Mouse (Mus musculus): ENCODE results near the gene Gm20538.

Gene Gm20538

DNA sequence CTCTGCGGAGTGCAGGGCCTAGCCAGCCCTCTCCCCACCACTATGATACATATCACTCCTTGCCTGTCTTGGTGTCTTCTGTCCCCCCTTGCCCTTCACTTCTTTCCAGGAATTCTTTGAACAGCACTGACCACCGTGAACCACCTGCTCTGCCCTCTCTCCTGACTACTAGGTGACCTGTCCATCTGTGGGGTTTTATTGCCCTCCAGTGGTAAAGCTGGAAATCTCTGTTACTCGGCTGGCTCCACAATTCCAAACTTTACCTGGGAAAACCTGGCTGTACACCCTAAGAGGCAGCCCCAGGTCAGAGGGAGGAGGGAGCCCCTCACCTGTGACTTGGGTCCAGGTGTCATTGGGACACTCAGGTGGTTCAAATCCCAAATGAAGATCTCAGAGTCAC lies 17.3 kb downstream of the Gm20538 start:
- no peak for DNase-seq (ENCODE audit: low read depth, low spot score)

DNA sequence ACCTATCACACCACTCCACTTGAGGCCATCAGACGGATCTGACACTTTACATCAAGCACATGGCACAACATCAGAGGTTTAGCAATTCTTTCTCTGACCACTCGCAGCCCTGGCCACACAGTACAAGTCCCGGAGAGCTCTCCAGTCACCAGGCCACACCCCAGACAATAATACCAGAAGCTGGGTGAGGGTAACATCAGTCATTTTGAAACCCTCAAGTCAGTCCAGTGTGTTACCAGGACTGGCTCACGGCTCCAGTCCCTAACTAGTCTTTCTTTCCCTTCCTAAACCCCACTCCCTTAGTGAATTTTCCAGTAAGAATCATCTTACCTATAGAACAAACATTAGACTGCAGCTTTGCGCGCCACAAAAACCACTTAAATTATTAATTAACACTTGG lies 22.6 kb downstream of the Gm20538 start:
- no peak for DNase-seq (ENCODE audit: low read depth, low spot score)

DNA sequence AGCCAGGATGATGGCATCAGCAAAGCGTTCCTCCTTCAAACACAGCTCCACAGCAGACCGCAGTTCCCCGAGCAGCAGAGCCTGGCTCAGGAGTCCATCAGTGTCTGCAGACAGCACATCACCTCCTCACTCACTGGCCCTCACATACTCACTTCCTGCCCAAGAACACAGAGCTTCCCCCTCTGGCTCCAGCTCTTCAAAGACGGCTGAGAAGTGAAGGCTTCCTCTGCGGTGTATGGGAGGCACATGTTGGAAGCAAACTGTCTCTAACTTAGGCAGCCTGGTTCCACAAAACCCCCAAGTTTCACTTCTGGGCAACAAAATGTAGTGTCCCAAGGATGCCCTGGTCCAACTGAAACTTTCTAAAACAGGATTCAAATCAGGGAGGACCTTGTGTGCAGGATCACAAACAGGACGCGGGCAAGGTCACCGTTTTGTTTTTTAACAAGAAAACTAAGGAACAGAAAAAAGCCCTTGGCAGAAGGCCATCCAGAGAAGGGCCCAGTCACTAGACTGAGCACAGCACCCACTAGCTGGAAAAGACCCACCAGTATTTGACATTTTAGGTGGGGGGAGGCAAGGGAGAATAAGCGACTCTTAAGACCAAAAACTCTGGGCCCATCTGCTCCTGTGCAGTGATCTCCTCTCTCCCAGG lies 27.0 kb downstream of the Gm20538 start:
- no peak for DNase-seq (ENCODE audit: low read depth, low spot score)

DNA sequence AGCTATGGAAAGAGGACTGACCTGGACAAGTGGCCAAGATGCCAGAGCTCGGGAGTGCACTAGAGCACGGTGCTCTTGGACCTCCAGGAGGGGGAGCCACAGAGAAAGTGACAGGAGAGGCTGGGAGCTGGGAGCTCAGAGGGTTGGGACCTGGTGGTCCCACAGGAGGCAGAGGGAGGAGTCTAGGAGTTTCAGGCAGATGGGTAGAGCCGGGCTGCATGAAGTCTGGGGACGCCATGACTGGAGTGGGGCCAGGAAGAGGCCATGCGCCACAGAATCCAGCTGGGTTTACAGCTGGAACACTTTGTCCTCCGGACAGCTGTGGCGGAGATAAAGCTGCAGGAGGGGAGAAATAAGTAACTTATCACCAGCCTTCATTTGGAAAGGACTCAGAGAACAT lies 33.5 kb downstream of the Gm20538 start:
- peak; percentile 33 for DNase-seq (ENCODE audit: low read depth, low spot score)

DNA sequence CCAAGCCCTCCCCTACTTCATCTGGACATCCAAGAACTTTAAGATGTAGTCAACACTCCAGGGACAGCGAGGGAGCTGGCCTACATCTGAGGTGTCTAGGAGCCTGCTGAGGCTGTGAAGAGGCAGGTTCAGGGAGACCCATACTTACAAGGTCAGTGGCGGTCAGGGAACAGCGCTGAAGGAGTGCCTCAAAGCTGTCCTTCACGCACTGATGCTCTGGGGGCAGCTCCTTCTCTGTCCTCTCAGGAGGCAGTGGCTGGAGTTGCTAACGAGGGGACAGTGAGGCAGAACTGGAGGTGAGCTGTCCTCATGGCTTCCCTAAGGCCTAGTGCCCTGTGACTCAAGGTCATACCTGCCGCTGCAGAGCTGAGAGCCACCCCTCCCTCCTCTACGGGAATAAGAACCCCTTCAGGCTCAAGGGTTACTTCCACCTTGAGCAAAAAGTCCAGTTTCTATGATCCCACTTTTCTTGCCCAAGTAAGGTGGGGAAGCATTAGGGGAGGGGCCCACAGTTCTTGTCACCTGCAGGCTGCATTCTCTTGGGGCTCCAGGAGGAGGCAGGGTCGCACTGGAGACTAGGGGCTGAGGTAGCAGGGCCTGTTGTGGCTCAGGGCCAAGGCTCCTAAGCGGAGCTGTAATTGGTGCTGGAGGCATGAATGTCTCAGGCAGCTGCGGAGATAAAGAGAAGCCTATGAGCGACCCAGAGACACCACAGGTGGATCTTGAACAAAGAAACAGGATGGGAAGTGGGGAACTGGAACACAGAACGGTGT lies 34.4 kb downstream of the Gm20538 start:
- DNase-seq (ENCODE audit: low read depth, low spot score) = no peak

DNA sequence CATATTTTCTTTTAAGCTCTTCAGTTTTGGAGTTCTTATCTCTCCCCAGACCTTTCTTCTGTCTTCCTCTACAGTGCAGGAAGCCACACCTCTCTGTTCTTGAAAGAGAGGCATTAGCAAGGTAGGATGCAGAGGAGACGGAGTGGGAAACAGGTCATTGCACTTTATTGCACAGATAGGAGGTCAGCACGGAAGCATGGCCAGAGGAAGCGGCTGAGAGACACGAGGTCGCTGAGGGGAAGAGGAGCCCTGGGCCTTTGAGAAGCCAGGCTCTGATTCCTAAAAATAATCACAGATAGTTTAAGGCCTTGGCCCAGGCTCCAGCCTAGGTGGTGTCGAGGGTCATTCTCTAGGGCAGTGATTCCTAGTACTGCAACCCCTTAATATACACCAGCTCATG lies 36.9 kb downstream of the Gm20538 start:
- no peak for DNase-seq (ENCODE audit: low read depth, low spot score)

DNA sequence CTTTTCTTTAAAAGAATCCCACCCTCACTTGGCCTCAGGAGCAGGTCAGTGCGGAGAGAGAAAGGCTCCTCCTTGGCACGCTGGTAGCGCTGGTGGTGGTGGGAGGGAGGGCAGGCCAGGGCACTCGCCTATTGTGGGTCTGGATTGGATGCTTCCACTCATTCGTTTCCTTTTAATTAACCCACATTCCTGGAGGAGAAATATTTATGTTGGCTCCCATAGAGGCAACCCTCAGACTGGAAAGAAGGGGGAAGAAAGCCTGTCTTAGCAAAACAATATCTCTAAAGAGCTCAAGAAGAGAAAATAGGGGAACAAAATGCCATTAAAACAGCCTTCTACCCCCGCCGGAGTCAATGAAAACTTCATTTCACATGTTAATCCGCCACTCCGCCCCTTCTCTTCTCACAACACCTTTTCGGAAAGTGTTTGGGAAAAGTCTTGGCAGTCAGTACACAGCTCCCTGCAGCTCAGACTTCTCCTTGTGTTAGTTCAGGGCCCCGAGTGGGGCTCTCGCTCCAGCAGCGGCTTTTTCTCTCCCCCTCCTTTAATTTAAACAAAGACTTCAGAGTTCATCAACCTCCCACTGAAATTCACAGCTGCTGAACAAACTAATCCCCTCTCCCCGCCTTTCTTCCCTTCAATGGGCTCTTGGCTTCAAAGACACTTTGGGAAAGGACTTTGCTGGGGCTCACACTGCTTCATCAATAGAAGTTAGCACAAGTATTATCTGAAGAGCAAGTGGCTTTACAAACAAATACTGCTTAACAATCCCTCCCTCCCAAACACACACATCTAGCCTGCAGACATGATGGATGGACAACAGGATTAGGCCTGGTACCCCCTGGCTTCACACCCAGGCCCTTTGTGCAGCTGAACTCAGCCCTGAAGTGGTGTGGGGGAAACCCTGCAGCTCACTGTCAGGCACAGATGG lies 37.8 kb downstream of the Gm20538 start:
- no peak for DNase-seq (ENCODE audit: low read depth, low spot score)

DNA sequence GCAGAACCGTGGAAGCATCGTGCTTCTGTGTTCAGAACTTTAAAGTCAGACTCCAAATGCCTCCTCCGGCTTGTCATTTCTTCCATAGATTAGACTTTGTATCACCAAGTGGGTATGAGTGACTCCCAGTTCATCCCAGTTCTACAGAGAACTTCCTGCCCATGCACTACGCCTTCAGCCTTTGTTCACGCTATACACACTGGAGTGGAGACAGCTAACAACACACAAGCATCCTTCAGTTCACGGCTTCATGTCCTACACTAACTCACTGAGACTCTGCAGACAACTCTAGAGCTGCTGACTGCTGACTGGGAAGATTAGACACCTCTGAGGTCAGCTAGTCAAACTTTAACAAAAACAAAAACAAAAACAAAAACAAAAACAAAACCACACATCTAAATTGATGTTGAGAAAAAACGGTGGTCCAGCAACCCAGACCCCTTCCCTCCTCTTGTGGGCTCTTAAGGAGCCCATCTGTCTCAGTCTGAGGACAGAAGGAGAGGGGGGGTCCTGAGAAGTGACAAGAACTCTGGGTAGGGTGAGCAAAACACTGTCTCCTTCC lies 38.6 kb downstream of the Gm20538 start:
- DNase-seq (ENCODE audit: low read depth, low spot score) = no peak

DNA sequence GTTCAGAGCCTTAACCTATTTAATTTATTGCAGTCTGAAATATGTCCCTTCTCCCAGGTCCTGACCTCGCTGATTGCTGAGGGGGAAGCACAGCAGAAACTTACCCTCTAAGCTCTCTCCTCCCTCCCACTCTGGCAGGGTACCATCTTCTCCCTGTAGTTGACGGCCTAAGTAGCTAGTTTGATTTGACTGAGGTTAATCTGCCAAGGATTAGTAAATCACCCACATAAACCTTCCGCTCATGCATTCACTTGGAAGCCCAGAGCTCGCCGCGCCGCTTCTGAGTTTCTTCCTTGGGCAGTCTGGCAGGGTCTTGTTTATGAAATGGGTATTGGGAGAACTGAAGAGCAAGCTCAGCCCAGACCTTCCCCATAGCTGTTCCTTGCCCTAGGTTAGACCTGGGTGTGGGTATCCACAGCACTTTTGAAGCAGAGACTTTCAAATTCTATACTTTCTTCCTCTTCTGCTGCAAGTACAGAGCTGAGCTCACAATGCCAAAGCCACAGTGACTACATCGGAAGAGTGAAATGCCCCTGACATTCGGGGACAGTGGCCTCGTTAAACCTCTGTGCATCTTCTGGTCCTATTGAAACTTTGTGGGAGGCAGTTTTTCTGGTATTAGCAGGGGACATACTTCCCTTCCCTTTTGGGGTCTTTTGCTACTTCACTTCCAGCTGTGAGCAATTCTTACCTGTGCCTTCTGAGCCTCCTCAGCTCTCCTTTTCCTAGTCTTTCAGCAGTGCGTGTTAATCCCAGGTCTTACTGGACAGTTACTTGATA lies 39.4 kb downstream of the Gm20538 start:
- no peak for DNase-seq (ENCODE audit: low read depth, low spot score)

DNA sequence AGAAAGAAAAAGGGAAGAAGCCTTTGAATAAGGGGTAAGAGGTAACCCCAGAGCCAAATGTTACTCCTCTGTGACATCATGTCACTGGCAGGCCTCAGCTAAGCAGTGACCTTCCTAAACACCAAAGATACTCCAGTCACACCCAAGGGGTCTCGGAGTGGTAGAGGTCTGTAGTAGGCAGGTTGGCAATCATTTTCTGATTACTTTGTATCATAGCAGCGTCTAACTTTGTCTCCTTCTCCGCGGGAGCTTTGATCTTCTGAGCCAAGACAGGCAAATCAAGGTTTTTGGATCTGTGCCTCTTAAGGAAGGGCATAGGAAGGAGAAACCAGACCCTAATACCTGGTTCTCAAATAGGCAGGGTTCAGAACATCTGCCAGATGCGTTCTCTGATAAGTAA lies 40.0 kb downstream of the Gm20538 start:
- no peak for DNase-seq (ENCODE audit: low read depth, low spot score)

DNA sequence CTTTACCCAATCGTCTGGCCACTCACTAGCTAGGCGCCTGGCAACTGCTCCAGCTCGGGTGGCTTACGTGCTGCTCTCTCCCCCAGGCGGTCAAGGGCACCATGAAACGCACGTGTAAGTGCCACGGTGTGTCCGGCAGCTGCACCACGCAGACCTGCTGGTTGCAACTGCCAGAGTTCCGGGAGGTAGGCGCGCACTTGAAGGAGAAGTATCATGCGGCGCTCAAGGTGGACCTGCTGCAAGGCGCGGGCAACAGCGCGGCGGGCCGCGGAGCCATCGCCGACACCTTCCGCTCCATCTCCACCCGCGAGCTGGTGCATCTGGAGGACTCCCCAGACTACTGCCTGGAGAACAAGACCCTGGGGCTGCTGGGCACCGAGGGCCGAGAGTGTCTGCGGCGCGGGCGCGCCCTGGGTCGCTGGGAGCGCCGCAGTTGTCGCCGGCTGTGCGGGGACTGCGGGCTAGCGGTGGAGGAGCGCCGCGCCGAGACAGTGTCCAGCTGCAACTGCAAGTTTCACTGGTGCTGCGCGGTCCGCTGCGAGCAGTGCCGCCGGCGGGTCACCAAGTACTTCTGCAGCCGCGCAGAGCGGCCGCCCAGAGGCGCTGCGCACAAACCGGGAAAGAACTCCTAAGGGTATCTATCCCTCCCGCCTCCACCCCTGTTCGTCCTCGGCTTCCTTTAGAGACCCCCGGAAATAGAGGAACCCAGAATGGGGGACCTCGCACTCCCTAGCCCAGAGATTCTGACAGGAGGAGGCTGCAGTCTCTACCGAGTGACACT lies 41.0 kb downstream of the Gm20538 start:
- no peak for DNase-seq (ENCODE audit: low read depth, low spot score)

DNA sequence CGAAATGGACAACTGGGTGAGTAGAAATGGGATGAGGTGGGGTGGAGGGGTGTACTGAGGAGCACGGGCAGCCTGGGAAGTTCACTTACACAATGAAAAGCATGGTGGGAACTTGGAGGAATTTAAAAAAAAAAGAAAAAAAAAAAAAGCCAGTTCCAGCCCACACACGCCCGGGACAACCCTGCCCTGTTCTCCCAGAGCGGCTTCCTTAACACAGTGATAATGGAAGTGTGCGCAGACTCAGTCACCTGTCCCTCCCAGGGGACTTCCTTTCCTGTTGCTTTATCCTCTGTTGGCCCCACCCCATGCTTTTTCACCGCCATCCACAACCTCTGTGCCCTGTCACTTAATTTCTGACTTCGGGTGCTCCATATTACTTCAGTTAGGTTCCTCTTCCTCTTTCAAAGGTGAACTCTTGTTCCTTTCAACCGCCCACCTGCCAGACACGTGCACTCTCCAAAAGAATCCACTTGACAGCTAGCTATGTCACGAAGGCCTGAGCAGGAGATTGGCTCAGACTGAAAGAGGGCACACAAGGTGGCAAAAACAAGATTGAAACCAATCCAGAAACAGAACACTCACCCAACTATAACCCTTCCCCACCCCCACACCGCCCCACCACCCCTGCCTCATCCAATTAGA lies 42.0 kb downstream of the Gm20538 start:
- no peak for DNase-seq (ENCODE audit: low read depth, low spot score)

DNA sequence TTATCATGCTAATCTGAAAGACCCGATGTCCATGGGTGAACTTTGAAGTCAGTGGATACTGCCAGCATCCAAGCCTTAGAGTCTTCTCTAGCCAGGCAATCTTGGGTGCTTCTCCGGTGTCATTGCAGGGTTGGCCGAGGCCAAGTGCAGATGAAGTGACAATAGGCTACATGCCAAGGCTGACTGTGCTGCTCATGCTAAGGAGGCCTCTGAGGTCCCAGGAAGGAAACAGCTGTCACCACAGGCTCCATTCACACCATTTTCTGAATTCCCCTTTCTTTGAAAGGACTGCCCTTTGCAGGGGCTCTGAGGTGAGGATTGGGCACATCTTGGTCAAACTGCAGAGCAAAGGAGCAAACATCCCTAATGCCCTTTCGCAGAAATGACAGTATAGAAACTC lies 49.9 kb downstream of the Gm20538 start:
- peak; percentile 77 for DNase-seq (ENCODE audit: low read depth, low spot score)

DNA sequence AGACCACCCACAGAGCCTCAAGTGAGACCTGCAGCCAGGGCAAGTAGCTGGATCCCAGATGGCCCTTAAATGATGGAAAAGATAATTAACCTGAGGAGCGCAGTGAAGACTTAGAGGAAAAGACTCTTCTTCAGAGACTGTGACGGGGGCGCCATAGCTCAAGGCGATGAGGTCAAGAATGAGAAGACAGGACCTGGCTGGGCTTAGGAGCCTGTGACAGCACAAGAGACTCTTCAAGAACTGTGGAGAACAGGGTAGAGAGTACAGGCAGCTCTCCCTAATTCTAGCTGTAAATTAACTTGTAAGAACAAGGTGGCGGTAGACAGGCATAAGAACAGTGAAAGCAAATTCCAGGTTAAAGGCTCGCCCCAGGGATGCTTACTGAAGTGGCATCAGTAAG lies 50.7 kb downstream of the Gm20538 start:
- DNase-seq (ENCODE audit: low read depth, low spot score) = no peak

DNA sequence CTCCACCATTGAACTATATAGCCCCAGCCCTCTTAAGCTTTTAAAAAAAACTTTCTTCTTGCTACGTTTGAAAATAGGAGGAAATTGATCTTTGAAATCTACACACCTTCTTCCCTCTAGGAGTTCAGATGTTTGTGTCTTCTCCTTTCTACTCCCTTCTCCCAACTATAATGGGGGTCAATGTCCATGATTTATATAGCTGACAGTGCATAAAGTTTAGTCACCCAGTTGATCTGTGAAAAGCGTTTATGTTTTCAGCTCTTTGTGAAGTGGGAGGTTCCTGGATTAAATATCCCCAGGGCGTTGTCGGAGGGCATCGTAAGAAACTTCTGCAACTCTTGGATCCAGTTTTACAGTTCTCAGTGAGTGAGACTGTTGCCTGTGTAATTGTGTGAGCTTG lies 52.4 kb downstream of the Gm20538 start:
- no peak for DNase-seq (ENCODE audit: low read depth, low spot score)

DNA sequence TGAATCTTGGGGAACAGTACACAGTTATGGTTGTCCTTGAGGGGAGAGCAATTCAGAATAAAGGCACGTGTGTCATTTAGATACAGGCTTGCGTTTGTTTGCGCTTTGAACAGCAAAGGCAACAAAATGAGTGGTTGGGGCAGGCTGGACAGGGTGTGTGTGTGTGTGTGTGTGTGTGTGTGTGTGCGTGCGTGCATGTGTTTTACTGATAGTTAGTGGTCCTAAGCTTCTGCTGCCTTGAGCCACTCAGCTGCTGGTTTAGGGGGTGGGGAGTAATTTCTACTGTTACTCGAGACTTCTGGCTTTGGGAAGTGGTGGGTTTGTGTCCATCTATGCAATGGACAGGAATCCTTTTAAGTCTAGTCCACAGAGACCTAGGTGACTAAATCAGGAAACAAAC lies 53.7 kb downstream of the Gm20538 start:
- no peak for DNase-seq (ENCODE audit: low read depth, low spot score)

DNA sequence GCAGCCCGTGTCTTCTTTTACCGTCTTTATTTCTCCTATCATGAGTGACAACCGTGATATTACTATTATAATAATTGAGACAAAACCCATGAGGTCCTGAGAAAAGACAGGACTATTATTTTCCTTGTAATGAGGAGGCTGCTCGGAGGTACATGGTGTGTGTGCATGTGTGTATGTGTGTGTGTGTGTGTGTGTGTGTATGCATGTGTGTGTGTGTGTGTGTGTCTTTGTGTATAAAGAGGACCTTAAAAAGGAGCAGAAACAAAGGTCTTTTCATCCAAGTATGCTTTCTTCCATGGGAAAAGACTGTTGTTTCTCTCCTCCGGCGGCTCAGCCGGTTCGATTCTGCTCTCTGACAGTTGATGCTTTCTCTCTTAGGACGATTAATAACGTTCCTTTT lies 55.7 kb downstream of the Gm20538 start:
- DNase-seq (ENCODE audit: low read depth, low spot score) = no peak

DNA sequence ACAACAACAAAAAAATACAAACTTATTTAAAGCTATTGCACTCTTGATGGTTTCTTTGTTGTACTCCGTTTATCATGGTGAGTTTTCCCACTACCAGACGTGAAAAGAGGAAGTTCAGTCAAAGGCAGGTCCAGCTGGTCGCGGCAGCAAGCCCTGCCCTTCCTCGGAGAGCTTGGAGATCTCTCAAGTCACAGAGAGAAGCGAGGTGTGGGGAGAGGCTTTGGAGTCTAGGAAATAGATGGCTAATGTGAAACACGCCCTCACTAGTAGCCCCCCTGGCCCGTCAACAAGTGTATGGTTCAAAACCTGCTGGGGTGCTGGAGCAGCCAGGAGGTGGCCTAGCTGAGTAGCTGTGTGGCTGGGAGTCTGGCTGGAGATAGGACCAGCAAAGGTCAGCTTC lies 56.1 kb downstream of the Gm20538 start:
- DNase-seq (ENCODE audit: low read depth, low spot score) = no peak

Data from skeletal muscle tissue, adult 2 months (tissue).